Mouse (Mus musculus) embryonic facial prominence, embryonic 14.5 days (tissue): ENCODE results near the gene Pcyt1b. TPM values are rescaled to one million over a fixed set of nuclear protein-coding genes. Genes with fewer than 3 reads are reported as not detected.

Experiments used
- ATAC-seq: fragments of 200-750 bp; cut with Nextera tagmentation; 2 replicates; pipeline ENCODE4 v1.8.0; 2017; ENCODE audit warnings: low read depth, moderate number of reproducible peaks, moderate TSS enrichment
- DNase-seq: peaks from one replicate; pipeline ENCODE4 v3.0.0-alpha.2; 2015; ENCODE audit warnings: low spot score
- H3K27ac ChIP-seq: fragments of 300-500 bp; sonication (generic); replicated peaks from 2 replicates; pipeline ENCODE4 v1.5.1; 2014; ENCODE audit warnings: low read depth, mild to moderate bottlenecking, low read length, moderate library complexity
- H3K27me3 ChIP-seq: fragments of 300-500 bp; sonication (generic); replicated peaks from 2 replicates; pipeline ENCODE4 v1.6.1; 2014; ENCODE audit warnings: low read length; ENCODE audit not compliant: control insufficient read depth, insufficient read depth
- H3K36me3 ChIP-seq: fragments of 300-500 bp; sonication (generic); 2 replicates; pipeline ENCODE4 v1.6.1; 2014; ENCODE audit warnings: low read length, mixed read lengths; ENCODE audit not compliant: control insufficient read depth, insufficient read depth
- H3K4me1 ChIP-seq: fragments of 300-500 bp; sonication (generic); 2 replicates; pipeline ENCODE4 v1.6.1; 2014; ENCODE audit warnings: antibody characterized with exemption, low read length; ENCODE audit not compliant: control insufficient read depth, insufficient read depth
- H3K4me2 ChIP-seq: fragments of 300-500 bp; sonication (generic); 2 replicates; pipeline ENCODE4 v1.6.1; 2014; ENCODE audit warnings: low read depth, mild to moderate bottlenecking, low read length, moderate library complexity, mixed read lengths
- H3K4me3 ChIP-seq: fragments of 300-500 bp; sonication (generic); 2 replicates; pipeline ENCODE4 v1.5.1; 2014; ENCODE audit warnings: low read depth, mild to moderate bottlenecking, low read length
- H3K9ac ChIP-seq: fragments of 300-500 bp; sonication (generic); 2 replicates; pipeline ENCODE4 v1.6.1; 2014; ENCODE audit warnings: low read depth, mild to moderate bottlenecking, low read length, moderate library complexity, mixed read lengths
- H3K9me3 ChIP-seq: fragments of 300-500 bp; sonication (generic); 2 replicates; pipeline ENCODE4 v1.6.1; 2016; ENCODE audit warnings: low read length; ENCODE audit not compliant: control insufficient read depth
- WGBS: fragments of 180-500 bp; shearing (Covaris S2); extraction: QIAGEN DNeasy Blood & Tissue Kit; methylation state at CpG from one replicate; pipeline ENCODE4 v1.1.7; 2014; 5-methylcytosine and 5-hydroxymethylcytosine counted together
- polyA plus RNA-seq: library from polyadenylated mRNA; unstranded; fragments of >200 nt; fragmentation: Nextera tagmentation; extraction: Ambion mirVana; gene quantifications from 2 replicates; pipeline ENCODE4 v1.2.1, GENCODE M21; 2014

Gene Pcyt1b
- polyA plus RNA-seq, 1 experiment from 2014 or later = 2.5 TPM

GRCm38 (mm10) chrX:93663919-93664586 is 9.4 kb downstream of the Pcyt1b start:
- H3K4me1 ChIP-seq = no peaks in the 10 kb centered on the region
- no peaks in the 10 kb centered on the region for H3K27me3 ChIP-seq
- H3K27ac ChIP-seq = no peak overlapping the region
- no peak overlapping the region for H3K9ac ChIP-seq
- H3K36me3 ChIP-seq = no peaks in the 10 kb centered on the region
- no peaks in the 10 kb centered on the region for H3K9me3 ChIP-seq
- no peak for ATAC-seq
- DNase-seq = no peak
- no peak overlapping the region for H3K4me2 ChIP-seq
- H3K4me3 ChIP-seq = no peak overlapping the region
- 84% methylated on average over 5 of the region's 5 CpGs for WGBS

- Histone ChIP-seq H3K27ac (no peak overlapping the region), H3K9me3 (no peaks in the 10 kb centered on the region), H3K9ac (no peak overlapping the region), H3K4me2 (no peak overlapping the region), H3K4me1 (no peaks in the 10 kb centered on the region), H3K4me3 (no peak overlapping the region), H3K27me3 (no peaks in the 10 kb centered on the region), H3K36me3 (no peaks in the 10 kb centered on the region)
- ATAC-seq = no peak
- DNase-seq = no peak
- 78% methylated on average over 4 of the region's 4 CpGs for WGBS
Observed at GRCm38 (mm10) chrX:93664787-93665186, 10.1 kb downstream of the Pcyt1b start.

- Histone ChIP-seq H3K4me3 (0 out of 2 replicates have a peak overlapping the region, but pooled peaks have one; percentile 39), H3K27me3 (no peaks in the 10 kb centered on the region; the same call in none of the 2 replicates), H3K36me3 (no peaks in the 10 kb centered on the region), H3K9ac (no peak overlapping the region), H3K4me2 (peak overlapping the region; percentile 57), H3K9me3 (no peaks in the 10 kb centered on the region), H3K27ac (peak overlapping the region; percentile 21; the same call in 1 of the 2 replicates), H3K4me1 (no peaks in the 10 kb centered on the region)
- DNase-seq = no peak
- ATAC-seq = no peak
- WGBS = 30% methylated on average over 3 of the region's 3 CpGs
Observed at GRCm38 (mm10) chrX:93674432-93674831, 19.8 kb downstream of the Pcyt1b start.

GRCm38 (mm10) chrX:93674836-93675795 is 20.5 kb downstream of the Pcyt1b start:
- peak overlapping the region; percentile 85 for H3K27ac ChIP-seq
- DNase-seq (peak; percentile 91), ATAC-seq (peak; percentile 100)
- H3K4me2 ChIP-seq = peak overlapping the region; percentile 57
- H3K27me3 ChIP-seq = no peaks in the 10 kb centered on the region; the same call in none of the 2 replicates
- no peaks in the 10 kb centered on the region for H3K36me3 ChIP-seq
- no peaks in the 10 kb centered on the region for H3K9me3 ChIP-seq
- peak overlapping the region; percentile 38 for H3K9ac ChIP-seq
- no peaks in the 10 kb centered on the region for H3K4me1 ChIP-seq
- H3K4me3 ChIP-seq = peak overlapping the region; percentile 39
- WGBS = 20% methylated on average over 19 of the region's 19 CpGs

GRCm38 (mm10) chrX:93676228-93676627 is 21.6 kb downstream of the Pcyt1b start:
- Histone ChIP-seq H3K9ac (no peak overlapping the region), H3K4me3 (peak overlapping the region; percentile 39; the same call in 1 of the 2 replicates), H3K27ac (no peak overlapping the region), H3K4me1 (no peaks in the 10 kb centered on the region), H3K27me3 (no peaks in the 10 kb centered on the region; the same call in none of the 2 replicates), H3K9me3 (no peaks in the 10 kb centered on the region), H3K4me2 (peak overlapping the region; percentile 57), H3K36me3 (no peaks in the 10 kb centered on the region)
- DNase-seq = no peak
- no peak for ATAC-seq
- 43% methylated on average over 2 of the region's 2 CpGs for WGBS

- no peaks in the 10 kb centered on the region for H3K36me3 ChIP-seq
- no peak overlapping the region for H3K4me2 ChIP-seq
- 0 out of 2 replicates have a peak, but pooled peaks cover 3% of the 10 kb centered on the region for H3K27me3 ChIP-seq
Observed at GRCm38 (mm10) chrX:93689287-93689686, 34.6 kb downstream of the Pcyt1b start.

GRCm38 (mm10) chrX:93690672-93691071 is 36.0 kb downstream of the Pcyt1b start:
- no peak overlapping the region for H3K4me2 ChIP-seq
- no peak for DNase-seq
- no peaks in the 10 kb centered on the region for H3K9me3 ChIP-seq
- H3K27ac ChIP-seq = no peak overlapping the region
- H3K4me1 ChIP-seq = no peaks in the 10 kb centered on the region
- H3K9ac ChIP-seq = no peak overlapping the region
- no peak overlapping the region for H3K4me3 ChIP-seq
- 84% methylated on average over 8 of the region's 8 CpGs for WGBS
- 0 out of 2 replicates have a peak, but pooled peaks cover 3% of the 10 kb centered on the region for H3K27me3 ChIP-seq
- no peaks in the 10 kb centered on the region for H3K36me3 ChIP-seq
- no peak for ATAC-seq

More at GRCm38 (mm10) chrX:93689287-93689686, 34.6 kb downstream of the Pcyt1b start:
- no peak overlapping the region for H3K9ac ChIP-seq
- no peaks in the 10 kb centered on the region for H3K4me1 ChIP-seq
- DNase-seq = no peak
- WGBS = 72% methylated on average over 6 of the region's 6 CpGs
- H3K27ac ChIP-seq = no peak overlapping the region
- ATAC-seq = no peak
- no peak overlapping the region for H3K4me3 ChIP-seq
- H3K9me3 ChIP-seq = no peaks in the 10 kb centered on the region

GRCm38 (mm10) chrX:93697596-93697995 is 42.9 kb downstream of the Pcyt1b start:
- no peak overlapping the region for H3K27ac ChIP-seq
- no peaks in the 10 kb centered on the region for H3K9me3 ChIP-seq
- no peak overlapping the region for H3K9ac ChIP-seq
- H3K4me3 ChIP-seq = no peak overlapping the region
- 50% methylated on average over 1 of the region's 1 CpGs for WGBS
- no peak for DNase-seq
- ATAC-seq = no peak
- no peak overlapping the region for H3K4me2 ChIP-seq
- no peaks in the 10 kb centered on the region for H3K27me3 ChIP-seq
- no peaks in the 10 kb centered on the region for H3K4me1 ChIP-seq
- no peaks in the 10 kb centered on the region for H3K36me3 ChIP-seq
